Mouse (Mus musculus): ENCODE measurements around the gene Ensa. TPM values are rescaled to one million over a fixed set of nuclear protein-coding genes. Genes with fewer than 3 reads are reported as not detected.

The Ensa gene
- 128 and 131 TPM in 2 replicates for polyA plus RNA-seq (2015; fragmentation: Nextera tagmentation; extraction: Ambion mirVana)

DNA sequence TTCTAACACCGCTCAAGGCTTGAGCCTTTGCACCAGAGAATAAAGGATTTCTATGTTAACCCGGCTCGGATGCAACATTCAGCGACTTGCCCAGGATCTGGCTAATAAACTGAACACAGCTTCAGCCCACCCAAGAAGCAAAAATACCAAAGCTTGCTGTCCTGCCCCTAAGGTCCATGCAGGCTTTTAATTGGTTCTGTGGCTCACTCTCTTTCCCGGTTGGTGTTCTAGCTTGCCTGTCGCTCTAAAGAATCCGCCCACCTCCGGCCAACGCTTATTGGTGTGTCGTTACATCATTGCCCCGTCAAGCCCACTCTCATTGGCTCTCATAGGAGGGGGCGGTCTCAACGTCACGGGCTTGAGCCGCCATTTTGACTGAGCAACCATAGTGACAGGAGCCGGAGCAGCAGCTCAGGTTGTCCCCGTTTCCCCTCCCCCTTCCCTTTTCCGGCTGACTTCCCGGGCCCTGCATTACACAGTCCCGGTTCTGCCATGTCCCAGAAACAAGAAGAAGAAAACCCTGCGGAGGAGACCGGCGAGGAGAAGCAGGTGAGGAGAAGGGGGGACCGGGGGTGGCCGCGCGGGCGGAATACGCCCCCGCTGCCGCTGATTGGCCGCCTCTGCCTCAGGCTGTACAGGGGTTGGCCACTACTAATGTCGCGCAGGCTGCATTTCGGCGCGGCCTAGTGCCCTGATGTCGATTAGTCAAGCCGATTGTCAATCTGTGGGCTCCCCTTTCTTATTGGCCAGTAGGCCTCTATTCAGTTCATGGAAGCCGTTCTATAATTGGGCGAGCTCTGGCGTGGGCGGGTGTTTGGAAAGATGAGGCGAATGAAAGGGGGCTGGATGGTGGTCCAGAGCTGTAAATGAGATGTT is at the start of gene Ensa:
Gene Ensa (plus strand): TSS at position 366 of the 876 bp plus-strand sequence.
- H3K4me2 ChIP-seq (ENCODE audit: low read length): peak within 1 kb of the TSS; percentile 80
- under 1% methylated on average over 44 of the region's 44 CpGs for WGBS
- no peaks in the 10 kb centered on the region for H3K27me3 ChIP-seq (ENCODE audit: control insufficient read depth, insufficient read depth, low read depth, low read length)
- H3K36me3 ChIP-seq (ENCODE audit: control insufficient read depth, insufficient read depth, low read length): peaks cover 26% of the 10 kb centered on the region
- peak within 1 kb of the TSS; percentile 67 for H3K9ac ChIP-seq (ENCODE audit: low read depth, low read length)
- peaks cover 20% of the 10 kb centered on the region for H3K4me1 ChIP-seq (ENCODE audit: control insufficient read depth, insufficient read depth, low read length)
- peak; percentile 99 for ATAC-seq
- H3K9me3 ChIP-seq (replicated peaks; ENCODE audit: control insufficient read depth, low read length, poor library complexity, severe bottlenecking): no peaks in the 10 kb centered on the region
- peak within 1 kb of the TSS; percentile 57 for H3K4me3 ChIP-seq (ENCODE audit: low read depth, low read length)
- peak within 1 kb of the TSS; percentile 89 for H3K27ac ChIP-seq (ENCODE audit: low read length)

DNA sequence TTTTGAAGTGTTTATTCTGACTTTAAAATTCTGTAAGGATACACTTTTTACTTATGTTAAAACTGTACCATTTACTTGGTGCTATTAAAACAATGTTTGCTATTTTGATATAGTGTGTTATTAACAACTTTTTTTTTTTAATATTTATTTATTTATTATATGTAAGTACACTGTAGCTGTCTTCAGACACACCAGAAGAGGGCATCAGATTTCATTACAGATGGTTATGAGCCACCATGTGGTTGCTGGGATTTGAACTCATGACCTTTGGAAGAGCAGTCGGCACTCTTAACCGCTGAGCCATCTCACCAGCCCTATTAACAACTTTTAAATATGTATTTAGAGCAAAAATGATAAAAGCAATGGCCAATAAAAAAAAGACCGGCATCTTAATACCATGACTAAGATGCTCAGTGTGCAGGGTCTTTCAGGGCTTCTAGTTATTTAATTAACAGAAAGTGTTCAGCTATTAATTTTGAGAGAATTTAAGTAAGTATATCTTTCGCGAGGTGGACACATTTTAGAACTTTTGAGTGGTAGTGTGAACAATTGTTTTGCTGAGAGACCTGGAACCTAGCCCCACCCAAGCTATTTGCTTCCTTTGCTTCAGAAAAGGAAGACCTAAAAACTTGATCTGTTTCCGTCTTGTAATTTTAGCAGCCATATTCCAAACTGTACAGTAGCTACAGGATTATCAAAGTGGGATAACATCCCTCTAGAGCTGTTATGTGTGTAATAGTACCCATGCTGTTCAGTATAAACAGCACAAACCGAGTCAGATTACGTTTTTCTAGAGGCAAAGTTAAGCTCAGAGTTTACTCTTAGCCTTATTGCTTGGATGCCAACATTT is 36.8 kb upstream of the Ensa start:
- Histone ChIP-seq H3K9me3 (replicated peaks; ENCODE audit: control insufficient read depth, low read length, poor library complexity, severe bottlenecking) (no peaks in the 10 kb centered on the region), H3K4me1 (ENCODE audit: control insufficient read depth, insufficient read depth, low read length) (peaks cover 5% of the 10 kb centered on the region), H3K27ac (ENCODE audit: low read length) (peak overlapping the region; percentile 75), H3K36me3 (ENCODE audit: control insufficient read depth, insufficient read depth, low read length) (peaks cover 7% of the 10 kb centered on the region; the same call in 1 of the 2 replicates), H3K27me3 (ENCODE audit: control insufficient read depth, insufficient read depth, low read depth, low read length) (no peaks in the 10 kb centered on the region), H3K4me2 (ENCODE audit: low read length) (peak overlapping the region; percentile 81), H3K4me3 (ENCODE audit: low read depth, low read length) (peak overlapping the region; percentile 81), H3K9ac (ENCODE audit: low read depth, low read length) (peak overlapping the region; percentile 54)
- 48% methylated on average over 8 of the region's 8 CpGs for WGBS
- peak; percentile 66; the same call in 1 of the 2 replicates for ATAC-seq

DNA sequence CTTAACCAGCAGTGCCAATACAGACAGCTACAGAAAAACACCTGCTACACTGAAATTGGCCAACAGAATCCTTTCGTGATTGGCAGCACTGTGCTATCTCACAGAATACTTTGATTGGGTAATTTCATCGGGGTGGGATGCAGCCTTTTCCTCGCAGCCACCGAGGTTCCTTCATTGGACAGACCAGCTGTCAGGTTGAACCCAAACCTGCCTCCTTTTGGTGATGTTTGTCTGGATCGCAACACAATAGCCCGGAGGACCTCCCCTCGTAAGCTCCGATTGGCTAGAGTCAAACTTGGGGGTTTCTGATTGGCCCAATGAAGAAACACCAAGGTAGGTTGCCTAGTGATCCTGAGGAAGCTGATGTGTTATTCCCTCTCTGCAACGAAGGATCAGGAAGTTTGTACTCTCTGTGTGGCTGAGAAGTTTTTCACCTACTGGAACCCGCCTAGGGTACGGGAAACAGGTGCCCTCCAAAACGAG is 36.1 kb upstream of the Ensa start, which contains the start of gene Golph3l:
Gene Golph3l (plus strand): TSS at position 331 of the 483 bp plus-strand sequence.
- H3K4me3 ChIP-seq (ENCODE audit: low read depth, low read length): peak within 1 kb of the TSS; percentile 81
- no peaks in the 10 kb centered on the region for H3K9me3 ChIP-seq (replicated peaks; ENCODE audit: control insufficient read depth, low read length, poor library complexity, severe bottlenecking)
- H3K9ac ChIP-seq (ENCODE audit: low read depth, low read length): peak within 1 kb of the TSS; percentile 75
- H3K36me3 ChIP-seq (ENCODE audit: control insufficient read depth, insufficient read depth, low read length): peaks cover 7% of the 10 kb centered on the region
- no peaks in the 10 kb centered on the region for H3K27me3 ChIP-seq (ENCODE audit: control insufficient read depth, insufficient read depth, low read depth, low read length)
- H3K4me2 ChIP-seq (ENCODE audit: low read length): peak within 1 kb of the TSS; percentile 81
- WGBS: 0% methylated on average over 12 of the region's 12 CpGs
- H3K27ac ChIP-seq (ENCODE audit: low read length): peak within 1 kb of the TSS; percentile 75
- peaks cover 5% of the 10 kb centered on the region for H3K4me1 ChIP-seq (ENCODE audit: control insufficient read depth, insufficient read depth, low read length)
- ATAC-seq: peak; percentile 100

DNA sequence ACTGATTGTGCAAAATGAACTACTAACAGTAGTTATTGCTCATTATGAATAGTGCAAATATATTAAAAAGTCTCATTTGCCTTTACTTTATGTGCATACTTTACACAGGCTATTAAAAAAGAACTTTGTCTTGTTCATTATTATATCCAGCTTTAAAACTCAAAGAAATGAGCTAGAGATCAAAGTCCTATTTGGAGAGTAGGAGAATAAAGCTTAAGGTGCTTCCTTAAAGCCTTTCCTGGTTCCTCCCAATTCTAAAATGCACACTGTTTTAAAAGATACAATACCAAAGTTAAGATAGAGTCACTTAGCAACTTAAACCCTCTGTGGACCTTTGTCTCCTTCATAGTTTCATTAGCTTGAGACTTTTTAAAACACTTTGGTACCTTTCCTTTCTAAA is 26.1 kb upstream of the Ensa start:
- no peak overlapping the region for H3K4me2 ChIP-seq (ENCODE audit: low read length)
- no peak overlapping the region for H3K4me3 ChIP-seq (ENCODE audit: low read depth, low read length)
- H3K4me1 ChIP-seq (ENCODE audit: control insufficient read depth, insufficient read depth, low read length): no peaks in the 10 kb centered on the region
- H3K9ac ChIP-seq (ENCODE audit: low read depth, low read length): no peak overlapping the region
- H3K27ac ChIP-seq (ENCODE audit: low read length): no peak overlapping the region
- no peaks in the 10 kb centered on the region for H3K9me3 ChIP-seq (replicated peaks; ENCODE audit: control insufficient read depth, low read length, poor library complexity, severe bottlenecking)
- H3K27me3 ChIP-seq (ENCODE audit: control insufficient read depth, insufficient read depth, low read depth, low read length): no peaks in the 10 kb centered on the region
- peaks cover 2% of the 10 kb centered on the region; the same call in 1 of the 2 replicates for H3K36me3 ChIP-seq (ENCODE audit: control insufficient read depth, insufficient read depth, low read length)
- no peak for ATAC-seq

DNA sequence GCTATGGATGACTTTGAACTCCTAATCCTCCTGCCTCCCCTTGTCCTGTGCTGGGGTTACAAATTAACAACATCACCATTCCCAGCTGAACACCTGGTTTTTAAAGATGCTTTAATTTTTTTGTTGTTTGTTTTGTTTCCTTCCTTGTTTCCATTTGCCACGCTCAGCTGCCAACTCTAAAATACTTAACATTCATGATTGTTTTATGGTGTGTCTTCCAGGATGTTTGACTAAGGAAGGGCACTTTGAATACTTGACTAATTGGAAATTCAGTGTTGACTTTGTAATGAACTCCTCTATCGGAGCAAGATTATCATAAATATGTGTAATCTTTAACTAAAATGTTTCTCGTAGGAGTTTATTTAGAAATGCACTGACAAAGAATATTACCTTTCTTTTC is 23.5 kb upstream of the Ensa start:
- H3K27me3 ChIP-seq (ENCODE audit: control insufficient read depth, insufficient read depth, low read depth, low read length): no peaks in the 10 kb centered on the region
- H3K36me3 ChIP-seq (ENCODE audit: control insufficient read depth, insufficient read depth, low read length): 0 out of 2 replicates have a peak, but pooled peaks cover 2% of the 10 kb centered on the region
- H3K9ac ChIP-seq (ENCODE audit: low read depth, low read length): no peak overlapping the region
- no peaks in the 10 kb centered on the region for H3K9me3 ChIP-seq (replicated peaks; ENCODE audit: control insufficient read depth, low read length, poor library complexity, severe bottlenecking)
- no peak overlapping the region for H3K4me3 ChIP-seq (ENCODE audit: low read depth, low read length)
- H3K27ac ChIP-seq (ENCODE audit: low read length): no peak overlapping the region
- H3K4me2 ChIP-seq (ENCODE audit: low read length): no peak overlapping the region
- 93% methylated on average over 3 of the region's 3 CpGs for WGBS
- ATAC-seq: no peak
- no peaks in the 10 kb centered on the region for H3K4me1 ChIP-seq (ENCODE audit: control insufficient read depth, insufficient read depth, low read length)

DNA sequence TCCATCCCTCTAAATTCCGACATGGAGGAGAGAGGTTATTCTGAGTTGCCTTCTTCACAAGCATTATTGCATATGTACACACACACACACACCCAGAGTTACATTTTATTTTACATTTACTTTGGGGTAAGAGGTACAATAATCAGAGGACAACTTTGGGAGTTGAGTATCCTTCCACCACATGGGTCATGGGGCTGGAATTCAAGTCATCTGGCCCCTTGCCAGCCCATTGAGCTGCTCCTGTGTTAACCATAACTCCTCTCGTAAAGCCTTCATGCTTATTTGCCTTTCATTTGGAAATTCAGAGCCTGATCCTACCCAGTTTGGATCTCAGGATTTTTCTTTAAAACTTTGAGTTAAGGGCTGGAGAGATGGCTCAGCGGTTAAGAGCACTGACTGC is 18.7 kb upstream of the Ensa start:
- ATAC-seq: no peak
- Histone ChIP-seq H3K4me3 (ENCODE audit: low read depth, low read length) (no peak overlapping the region), H3K4me2 (ENCODE audit: low read length) (no peak overlapping the region), H3K36me3 (ENCODE audit: control insufficient read depth, insufficient read depth, low read length) (peaks cover 18% of the 10 kb centered on the region; the same call in 1 of the 2 replicates), H3K9me3 (replicated peaks; ENCODE audit: control insufficient read depth, low read length, poor library complexity, severe bottlenecking) (no peaks in the 10 kb centered on the region), H3K4me1 (ENCODE audit: control insufficient read depth, insufficient read depth, low read length) (no peaks in the 10 kb centered on the region), H3K27me3 (ENCODE audit: control insufficient read depth, insufficient read depth, low read depth, low read length) (no peaks in the 10 kb centered on the region), H3K9ac (ENCODE audit: low read depth, low read length) (no peak overlapping the region), H3K27ac (ENCODE audit: low read length) (no peak overlapping the region)
- WGBS: 81% methylated on average over 3 of the region's 3 CpGs

DNA sequence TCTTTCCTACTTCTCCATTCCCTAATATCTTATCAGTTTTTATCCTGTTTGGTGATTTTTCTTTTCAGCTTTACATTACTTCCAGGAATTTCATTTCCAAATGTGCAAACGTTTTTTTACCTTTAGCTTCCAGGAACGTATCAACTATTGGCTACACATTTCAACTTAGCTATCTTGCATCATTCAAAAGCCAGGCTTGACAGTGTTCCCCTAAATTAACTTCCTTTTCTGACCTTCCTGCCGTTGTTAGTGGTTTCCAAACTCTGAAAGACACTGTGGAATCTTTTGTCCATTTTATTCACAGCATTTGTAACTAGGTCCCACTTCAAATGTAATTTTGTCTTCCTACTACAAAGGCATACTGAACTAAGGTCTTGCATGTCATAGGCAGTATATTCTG is 15.6 kb upstream of the Ensa start:
- H3K36me3 ChIP-seq (ENCODE audit: control insufficient read depth, insufficient read depth, low read length): peaks cover 17% of the 10 kb centered on the region; the same call in 1 of the 2 replicates
- ATAC-seq: no peak
- H3K4me1 ChIP-seq (ENCODE audit: control insufficient read depth, insufficient read depth, low read length): no peaks in the 10 kb centered on the region
- H3K27me3 ChIP-seq (ENCODE audit: control insufficient read depth, insufficient read depth, low read depth, low read length): no peaks in the 10 kb centered on the region
- H3K4me2 ChIP-seq (ENCODE audit: low read length): no peak overlapping the region
- no peak overlapping the region for H3K9ac ChIP-seq (ENCODE audit: low read depth, low read length)
- no peak overlapping the region for H3K27ac ChIP-seq (ENCODE audit: low read length)
- WGBS: 75% methylated on average over 3 of the region's 3 CpGs
- H3K9me3 ChIP-seq (replicated peaks; ENCODE audit: control insufficient read depth, low read length, poor library complexity, severe bottlenecking): no peaks in the 10 kb centered on the region
- no peak overlapping the region for H3K4me3 ChIP-seq (ENCODE audit: low read depth, low read length)

DNA sequence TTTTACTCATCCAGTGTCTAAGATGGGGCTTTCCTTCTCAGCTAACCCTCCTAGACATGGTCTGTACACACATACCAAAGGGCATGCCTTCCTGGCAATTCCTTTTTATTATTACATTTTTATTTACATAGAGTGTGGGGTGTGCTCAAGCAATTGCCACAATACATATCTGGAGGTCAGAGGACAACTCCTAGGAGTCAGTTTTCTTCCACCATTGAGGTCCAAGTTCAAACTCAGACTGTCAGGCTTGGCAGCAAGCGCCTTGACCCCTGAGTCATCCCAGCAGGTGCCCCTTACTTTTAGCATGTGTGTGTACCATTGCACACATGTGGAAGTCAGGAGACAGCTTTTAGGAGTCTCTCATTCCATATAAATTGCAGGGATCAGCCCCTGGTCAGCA is 10.8 kb upstream of the Ensa start:
- WGBS: 89% methylated on average over 1 of the region's 1 CpGs
- H3K9ac ChIP-seq (ENCODE audit: low read depth, low read length): no peak overlapping the region
- H3K4me1 ChIP-seq (ENCODE audit: control insufficient read depth, insufficient read depth, low read length): no peaks in the 10 kb centered on the region
- H3K9me3 ChIP-seq (replicated peaks; ENCODE audit: control insufficient read depth, low read length, poor library complexity, severe bottlenecking): no peaks in the 10 kb centered on the region
- ATAC-seq: no peak
- H3K27me3 ChIP-seq (ENCODE audit: control insufficient read depth, insufficient read depth, low read depth, low read length): no peaks in the 10 kb centered on the region
- H3K36me3 ChIP-seq (ENCODE audit: control insufficient read depth, insufficient read depth, low read length): peaks cover 27% of the 10 kb centered on the region
- no peak overlapping the region for H3K4me2 ChIP-seq (ENCODE audit: low read length)
- no peak overlapping the region for H3K27ac ChIP-seq (ENCODE audit: low read length)
- no peak overlapping the region for H3K4me3 ChIP-seq (ENCODE audit: low read depth, low read length)
